In genomic region chr1:91026945-91027344, GRCm38 (mm10) we compare ENCODE assay signal across 28 mouse cellular contexts. TPM values are rescaled to one million over a fixed set of nuclear protein-coding genes. Genes with fewer than 3 reads are reported as not detected.
DNase-seq lines count a peak whose midpoint lies in the region; ATAC-seq and TF ChIP-seq lines count a peak whose summit lies in the region.
"Had no signal": no experiment of that assay in that cellular context is flagged by ENCODE, and none has a peak within 500 bp of the region (broad histone marks: within the 10 kb centered on the region; RNA-seq: fewer than 3 reads in every experiment).

No protein-coding gene starts in this region.

- H3K79me2 ChIP-seq in MEL (ENCODE audit: control insufficient read depth, insufficient read depth, low read length, poor library complexity) (no peaks in the 10 kb centered on the region), macrophage (ENCODE audit: inconsistent target) (peaks cover 73% of the 10 kb centered on the region)

- no peaks in the 10 kb centered on the region for H3K27me3 ChIP-seq in MEL (ENCODE audit: control insufficient read depth in 1 of 2, insufficient read depth in 2 of 2, low read length in 2 of 2)
- H3K27me3 ChIP-seq: embryonic facial prominence, embryonic 13.5 days; embryonic facial prominence, embryonic 15.5 days; forebrain, embryonic 12.5 days; Patski had no signal

- 74% methylated on average over 2 of the region's 2 CpGs for WGBS in macrophage (ENCODE audit: missing documents)

- peak; percentile 24 for DNase-seq in MEL (ENCODE audit: low read depth, low spot score)
- no peak for DNase-seq in lung, postnatal 14 days
- DNase-seq in cerebellum, postnatal 36 days: no peak
- no peak for DNase-seq in left cerebral cortex, postnatal 4 days
- DNase-seq: adrenal gland, adult 8-10 months; adrenal gland, postnatal 14 days; adrenal gland, postnatal 36 days; cerebellum, adult 11 months; cerebellum, adult 18-20 months; cerebellum, adult 8-10 months; cerebellum, postnatal 10 days; cerebellum, postnatal 25 days; embryo, embryonic 11 days had no signal

- no peaks in the 10 kb centered on the region; a peak in 1 of 4 replicates for H3K36me3 ChIP-seq in MEL (ENCODE audit: control insufficient read depth in 1 of 2, insufficient read depth in 2 of 2, low read length in 2 of 2)
- no peaks in the 10 kb centered on the region for H3K36me3 ChIP-seq in macrophage (ENCODE audit: inconsistent target)
- H3K36me3 ChIP-seq: embryonic facial prominence, embryonic 13.5 days; embryonic facial prominence, embryonic 15.5 days; forebrain, embryonic 12.5 days had no signal

- no peak for TF ChIP-seq POLR2A in MEL (IDR thresholded peaks at IDR 0.05; ENCODE audit: control insufficient read depth in 1 of 2, insufficient read depth in 1 of 2, low read depth in 1 of 2, low read length in 2 of 2, poor library complexity in 1 of 2)
- no peak for TF ChIP-seq POLR2A in bone marrow macrophage, adult 2 months (IDR thresholded peaks at IDR 0.05; ENCODE audit: borderline replicate concordance, low read depth, low read length)

- H3K9me3 ChIP-seq in MEL (replicated peaks; ENCODE audit: insufficient read depth, low read length): no peaks in the 10 kb centered on the region
- H3K9me3 ChIP-seq: embryonic facial prominence, embryonic 15.5 days; forebrain, embryonic 12.5 days had no signal

- H3K9ac ChIP-seq in MEL (ENCODE audit: control insufficient read depth, low read depth, low read length, poor library complexity, severe bottlenecking): no peak overlapping the region
- H3K9ac ChIP-seq: embryonic facial prominence, embryonic 13.5 days; embryonic facial prominence, embryonic 15.5 days; forebrain, embryonic 12.5 days had no signal

- H3K4me1 ChIP-seq in MEL (ENCODE audit: control insufficient read depth in 1 of 2, insufficient read depth in 2 of 2, low read length in 2 of 2): no peaks in the 10 kb centered on the region
- H3K4me1 ChIP-seq in bone marrow macrophage, adult 2 months (ENCODE audit: control insufficient read depth, insufficient read depth, low read length): peaks cover 31% of the 10 kb centered on the region
- H3K4me1 ChIP-seq: embryonic facial prominence, embryonic 13.5 days; forebrain, embryonic 10.5 days; forebrain, embryonic 12.5 days had no signal

- ATAC-seq in megakaryocyte progenitor cell, adult 5-6 weeks (replicated peaks; ENCODE audit: poor library complexity): peak; percentile 54
- no peak for ATAC-seq in megakaryocyte-erythroid progenitor cell, adult 5-6 weeks (replicated peaks; ENCODE audit: low FRiP score, low TSS enrichment, poor library complexity, severe bottlenecking)
- ATAC-seq: activated CD4-positive, CD25-positive, alpha-beta regulatory T cell, adult 4 months; forebrain, embryonic 14.5 days; forebrain, embryonic 16.5 days; Patski had no signal

- TF ChIP-seq EP300 in MEL (IDR thresholded peaks at IDR 0.05; ENCODE audit: low read depth in 1 of 2, low read length in 2 of 2): no peak

- intact Hi-C loops in left cerebral cortex, postnatal 4 days (cut with DNase I): no loop called here

- no peak for TF ChIP-seq CTCF in MEL (IDR thresholded peaks at IDR 0.05 in 2 of 3, conservative IDR thresholded peaks at IDR 0.05 in 1 of 3; ENCODE audit: control insufficient read depth in 1 of 3, insufficient read depth in 1 of 3, low read depth in 2 of 3, low read length in 3 of 3, poor library complexity in 1 of 3, severe bottlenecking in 1 of 3)
- TF ChIP-seq CTCF in bone marrow macrophage, adult 2 months (IDR thresholded peaks at IDR 0.05; ENCODE audit: low read depth, low read length): no peak

- H3K4me3 ChIP-seq in MEL (ENCODE audit: control insufficient read depth in 1 of 2, insufficient read depth in 1 of 2, low read depth in 2 of 2, low read length in 2 of 2) (no peak overlapping the region), macrophage (ENCODE audit: inconsistent target) (no peak overlapping the region)
- H3K4me3 ChIP-seq in bone marrow macrophage, adult 2 months (ENCODE audit: insufficient read depth, low read length): no peak overlapping the region
- H3K4me3 ChIP-seq: embryonic facial prominence, embryonic 13.5 days; embryonic facial prominence, embryonic 15.5 days; erythroblast, embryonic 14.5 days; forebrain, embryonic 10.5 days; forebrain, embryonic 12.5 days had no signal

- TF ChIP-seq RAD21 in MEL (IDR thresholded peaks at IDR 0.05; ENCODE audit: low read depth, low read length): no peak

- H3K27ac ChIP-seq in MEL (ENCODE audit: control insufficient read depth, low read depth, low read length) (no peak overlapping the region), macrophage (peak overlapping the region; percentile 52)
- H3K27ac ChIP-seq in bone marrow macrophage, adult 2 months (ENCODE audit: insufficient read depth, low read depth, low read length): peak overlapping the region; percentile 69
- H3K27ac ChIP-seq: embryonic facial prominence, embryonic 13.5 days; embryonic facial prominence, embryonic 15.5 days; forebrain, embryonic 10.5 days; forebrain, embryonic 12.5 days had no signal

TF ChIP-seq in MEL, 35 proteins besides CTCF, POLR2A, EP300 and RAD21:
- 0 out of 2 replicates have a peak, but pooled peaks have one; percentile 39 for TF ChIP-seq ELF1 (IDR thresholded peaks at IDR 0.05; ENCODE audit: low read depth, low read length)
- TF ChIP-seq MEF2A (IDR thresholded peaks at IDR 0.05; ENCODE audit: extremely low read depth, insufficient replicate concordance, low read depth, low read length, poor library complexity, severe bottlenecking): no peak
- TF ChIP-seq NELFE (IDR thresholded peaks at IDR 0.05; ENCODE audit: low read depth, low read length): no peak
- peak; percentile 66 for TF ChIP-seq USF1 (IDR thresholded peaks at IDR 0.05; ENCODE audit: low read depth, low read length)
- 0 out of 2 replicates have a peak, but pooled peaks have one; percentile 22 for TF ChIP-seq HCFC1 (IDR thresholded peaks at IDR 0.05; ENCODE audit: low read depth, low read length)
- TF ChIP-seq MYB (IDR thresholded peaks at IDR 0.05; ENCODE audit: low read depth, low read length): no peak

RNA-seq across cellular contexts. Expression of gene Lrrfip1, which starts 28.4 kb away (rescaled TPM):
- 12.9 and 13.9 TPM in 2 replicates for total RNA-seq in MEL (2012; rRNA removed)
- polyA plus RNA-seq in MEL (2012; ENCODE audit: insufficient read depth in 1 of 2, insufficient read length in 2 of 2, low read depth in 1 of 2, low replicate concordance in 2 of 2, missing spikeins in 1 of 2) (10 to 100 TPM in 1 of 2 experiments, not detected in 1; 15.4 TPM), macrophage (2018) (58.8 to 94.9 TPM (median 88.9 TPM) in 3 replicates)
- polyA plus RNA-seq in bone marrow macrophage, adult 2 months (2012; ENCODE audit: insufficient read depth, insufficient read length, missing spikeins): 98.5 and 98.7 TPM in 2 replicates
- 1,000 to 10,000 TPM in 1 of 26 experiments, 100 to 1,000 TPM in 24, 10 to 100 TPM in 1; 83.2 to 1,087 (median 200) TPM for total RNA-seq in macrophage (2018; cell fraction: chromatin; rRNA removed)
- 100 to 1,000 TPM in 5 of 26 experiments, 10 to 100 TPM in 21; 53.9 to 309 (median 75.0) TPM for total RNA-seq in macrophage (2018; cell fraction: cytosol; rRNA removed)
- total RNA-seq in macrophage (2018; cell fraction: nucleus; rRNA removed): 100 to 1,000 TPM in 19 of 26 experiments, 10 to 100 TPM in 7; 79.7 to 456 (median 123) TPM
- total RNA-seq in megakaryocyte progenitor cell, adult 5-6 weeks (2015): 70.8 and 70.9 TPM in 2 replicates
- 121 and 127 TPM in 2 replicates for total RNA-seq in megakaryocyte progenitor cell, adult 5-6 weeks (2017)
- total RNA-seq in megakaryocyte-erythroid progenitor cell, adult 5-6 weeks (2014; fragmentation: Nextera tagmentation): 29.4 and 35.8 TPM in 2 replicates
- 42.4 and 70.7 TPM in 2 replicates for total RNA-seq in megakaryocyte-erythroid progenitor cell, adult 5-6 weeks (2017)
- total RNA-seq in left cerebral cortex, postnatal 4 days (2021): 10 to 100 TPM; 66.4 to 74.2 TPM

RNA-seq across cellular contexts. Expression of gene Rab17, which starts 57.5 kb away (rescaled TPM):
- total RNA-seq in MEL (2012; rRNA removed): not detected in 2 replicates
- polyA plus RNA-seq in MEL (2012; ENCODE audit: insufficient read depth in 1 of 2, insufficient read length in 2 of 2, low read depth in 1 of 2, low replicate concordance in 2 of 2, missing spikeins in 1 of 2): not detected
- polyA plus RNA-seq in bone marrow macrophage, adult 2 months (2012; ENCODE audit: insufficient read depth, insufficient read length, missing spikeins): not detected in 2 replicates
- not detected for total RNA-seq in macrophage (2018; cell fraction: chromatin; rRNA removed)
- under 1 TPM in 5 of 26 experiments, not detected in 21; 0.05 to 0.18 (median 0.17) TPM for total RNA-seq in macrophage (2018; cell fraction: cytosol; rRNA removed)
- total RNA-seq in macrophage (2018; cell fraction: nucleus; rRNA removed): under 1 TPM in 1 of 26 experiments, not detected in 25; 0.89 TPM
- not detected in 3 replicates for polyA plus RNA-seq in macrophage (2018)
- total RNA-seq in megakaryocyte progenitor cell, adult 5-6 weeks (2015): 0.69 and 1.0 TPM in 2 replicates
- total RNA-seq in megakaryocyte progenitor cell, adult 5-6 weeks (2017): 2.3 and 3.0 TPM in 2 replicates
- 0.69 TPM in 1 of 2 replicates, not detected in the other for total RNA-seq in megakaryocyte-erythroid progenitor cell, adult 5-6 weeks (2014; fragmentation: Nextera tagmentation)
- 0.47 and 1.1 TPM in 2 replicates for total RNA-seq in megakaryocyte-erythroid progenitor cell, adult 5-6 weeks (2017)
- total RNA-seq in left cerebral cortex, postnatal 4 days (2021): not detected
- total RNA-seq: adrenal gland, adult 18-20 months; adrenal gland, adult 8-10 months; adrenal gland, postnatal 36 days had no signal
- polyA plus RNA-seq: activated CD4-positive, CD25-positive, alpha-beta regulatory T cell, adult 4 months; brain, embryonic 14.5 days; erythroblast, embryonic 14.5 days; forebrain, embryonic 12.5 days had no signal
